Mouse (Mus musculus) heart, postnatal 0 days (tissue): ENCODE results near the gene Bmx. TPM values are rescaled to one million over a fixed set of nuclear protein-coding genes. Genes with fewer than 3 reads are reported as not detected.
A peak's percentile ranks its signal among the peaks of the same experiment; 100 is the strongest.

ENCODE experiments used
- ATAC-seq: fragments of 200-750 bp; cut with Nextera tagmentation; 2 replicates; pipeline ENCODE4 v1.8.0; 2017; ENCODE audit warnings: low read depth, moderate number of reproducible peaks, moderate library complexity; ENCODE audit not compliant: insufficient read depth
- DNase-seq: peaks from one replicate; pipeline ENCODE4 v3.0.0-alpha.2; 2016; ENCODE audit warnings: low spot score
- H3K27ac ChIP-seq: fragments of 300-500 bp; sonication (generic); 2 replicates; pipeline ENCODE4 v1.5.1; 2014; ENCODE audit warnings: low read depth, mild to moderate bottlenecking
- H3K27me3 ChIP-seq: fragments of 300-500 bp; sonication (generic); 2 replicates; pipeline ENCODE4 v1.6.1; 2014; ENCODE audit warnings: low read length, mixed read lengths; ENCODE audit not compliant: control insufficient read depth, insufficient read depth
- H3K36me3 ChIP-seq: fragments of 300-500 bp; sonication (generic); replicated peaks from 2 replicates; pipeline ENCODE4 v1.6.1; 2014; ENCODE audit warnings: low read length, mixed read lengths; ENCODE audit not compliant: control insufficient read depth, insufficient read depth
- H3K4me1 ChIP-seq: fragments of 300-500 bp; sonication (generic); 2 replicates; pipeline ENCODE4 v1.6.1; 2014; ENCODE audit warnings: antibody characterized with exemption; ENCODE audit not compliant: control insufficient read depth, insufficient read depth
- H3K4me2 ChIP-seq: fragments of 300-500 bp; sonication (generic); 2 replicates; pipeline ENCODE4 v1.6.1; 2014; ENCODE audit warnings: low read depth, mild to moderate bottlenecking, low read length, moderate library complexity
- H3K4me3 ChIP-seq: fragments of 300-500 bp; sonication (generic); 2 replicates; pipeline ENCODE4 v1.5.1; 2014; ENCODE audit warnings: low read depth, low read length
- H3K9ac ChIP-seq: fragments of 300-500 bp; sonication (generic); replicated peaks from 2 replicates; pipeline ENCODE4 v1.6.1; 2014; ENCODE audit warnings: low read depth, low read length, mixed read lengths
- H3K9me3 ChIP-seq: fragments of 300-500 bp; sonication (generic); replicated peaks from 2 replicates; pipeline ENCODE4 v1.6.1; 2016; ENCODE audit warnings: low read length; ENCODE audit not compliant: control insufficient read depth
- CTCF ChIP-seq: IDR thresholded peaks from 2 replicates; pipeline ENCODE4 v1.5.1; 2016; ENCODE audit warnings: antibody characterized with exemption, control low read depth, low read depth
- EP300 ChIP-seq: IDR thresholded peaks from 2 replicates; pipeline ENCODE4 v1.6.1; 2016; ENCODE audit warnings: antibody characterized with exemption, low read depth
- whole genome bisulfite sequencing: fragments of 180-500 bp; shearing (Covaris S2); extraction: QIAGEN DNeasy Blood & Tissue Kit; methylation state at CpG from one replicate; pipeline ENCODE4 v1.1.7; 2014; 5-methylcytosine and 5-hydroxymethylcytosine counted together
- polyA plus RNA-seq: library from polyadenylated mRNA; unstranded; fragments of >200 nt; fragmentation: Nextera tagmentation; extraction: Ambion mirVana; gene quantifications from 2 replicates; pipeline ENCODE4 v1.2.1, GENCODE M21; 2015
- total RNA-seq: library from RNA; depleted of rRNA; stranded (reverse); fragments of >200 nt; gene quantifications from 2 replicates; pipeline ENCODE4 v1.2.3, GENCODE M21; 2014; ENCODE audit warnings: low replicate concordance; rRNA removed

Gene Bmx
- 1.8 and 7.7 TPM in 2 replicates for total RNA-seq
- 3.7 and 4.0 TPM in 2 replicates for polyA plus RNA-seq

DNA sequence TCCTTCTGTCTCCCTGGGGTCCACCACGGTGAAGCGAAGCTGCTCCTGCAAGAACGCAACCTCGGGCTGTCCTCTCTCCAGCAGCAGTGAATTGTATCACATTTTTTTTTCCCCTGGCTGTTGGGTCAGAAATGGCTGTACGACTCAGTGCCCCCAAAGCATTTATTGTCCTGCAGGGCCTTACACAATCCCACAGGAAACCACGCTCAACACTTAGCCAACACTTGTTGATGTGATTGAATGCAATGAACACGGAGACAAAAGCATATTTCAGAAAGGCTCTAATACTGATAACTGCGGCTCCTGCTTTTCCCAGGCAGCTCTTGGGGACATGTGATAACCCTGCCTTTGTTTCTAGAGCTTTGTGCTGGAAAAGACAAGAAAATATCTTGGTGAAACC is at the start of gene Bmx:
TSS of gene Bmx (minus strand) at position 137 of the 400 bp plus-strand sequence.
- TF ChIP-seq EP300 (no peak), CTCF (no peak)
- peak within 1 kb of the TSS; percentile 40; the same call in 1 of the 2 replicates for H3K4me2 ChIP-seq
- peak; percentile 19 for DNase-seq
- H3K27me3 ChIP-seq: no peaks in the 10 kb centered on the region
- ATAC-seq: peak; percentile 11; the same call in 1 of the 2 replicates
- H3K9me3 ChIP-seq: no peaks in the 10 kb centered on the region
- no peaks in the 10 kb centered on the region for H3K4me1 ChIP-seq
- H3K9ac ChIP-seq: no peak within 1 kb of the TSS
- peak within 1 kb of the TSS; percentile 55 for H3K27ac ChIP-seq
- H3K4me3 ChIP-seq: peak within 1 kb of the TSS; percentile 7; the same call in 1 of the 2 replicates
- whole genome bisulfite sequencing: 33% methylated on average over 8 of the region's 8 CpGs
- H3K36me3 ChIP-seq: no peaks in the 10 kb centered on the region

DNA sequence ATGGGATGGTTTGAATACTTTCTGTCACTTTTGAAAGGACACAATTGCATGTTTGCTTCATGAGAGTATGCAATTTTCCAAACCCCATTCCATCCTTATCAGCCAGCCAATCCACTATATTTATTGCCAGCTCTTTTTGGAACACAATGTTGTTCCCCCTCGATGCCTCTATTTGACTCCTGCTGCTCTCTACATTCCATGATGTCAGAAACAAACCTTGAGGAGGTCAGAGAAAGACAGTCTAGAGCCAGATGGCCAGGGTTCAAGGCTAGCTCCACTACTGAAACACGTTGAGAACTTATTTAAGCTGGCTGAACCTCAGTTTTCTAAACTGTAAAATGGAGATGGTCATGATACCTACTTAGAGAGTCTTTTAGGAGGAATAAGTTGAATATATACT is 48.3 kb upstream of the Bmx start:
- no peak overlapping the region for H3K4me3 ChIP-seq
- DNase-seq (no peak), ATAC-seq (no peak)
- no peak overlapping the region for H3K9ac ChIP-seq
- H3K36me3 ChIP-seq: no peaks in the 10 kb centered on the region
- no peak overlapping the region for H3K27ac ChIP-seq
- TF ChIP-seq CTCF (no peak), EP300 (no peak)
- H3K4me1 ChIP-seq: no peaks in the 10 kb centered on the region
- H3K9me3 ChIP-seq: no peaks in the 10 kb centered on the region
- 46% methylated on average over 2 of the region's 2 CpGs for WGBS
- H3K4me2 ChIP-seq: no peak overlapping the region
- no peaks in the 10 kb centered on the region for H3K27me3 ChIP-seq

DNA sequence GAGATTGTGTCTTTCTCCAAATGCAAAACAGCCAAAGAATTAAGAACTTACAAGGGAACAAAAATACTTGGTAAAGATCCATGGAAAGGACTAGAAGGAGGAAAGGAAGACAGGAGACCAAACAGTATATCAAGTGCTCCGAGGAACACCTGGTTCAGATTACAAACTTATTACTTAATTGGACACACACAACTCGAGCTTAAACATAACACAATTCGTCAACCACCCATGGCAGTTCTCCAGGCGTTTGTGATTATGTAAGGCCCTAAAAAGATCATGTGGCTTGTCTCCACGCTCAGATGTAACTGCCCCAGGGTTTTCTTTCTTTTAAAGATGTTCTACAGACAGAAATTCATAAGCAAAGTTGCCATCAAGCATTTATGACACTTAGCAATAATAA is 33.2 kb upstream of the Bmx start:
- WGBS: 56% methylated on average over 5 of the region's 5 CpGs
- Histone ChIP-seq H3K9ac (no peak overlapping the region), H3K27ac (no peak overlapping the region), H3K36me3 (no peaks in the 10 kb centered on the region), H3K4me1 (no peaks in the 10 kb centered on the region), H3K4me2 (no peak overlapping the region), H3K27me3 (no peaks in the 10 kb centered on the region), H3K9me3 (no peaks in the 10 kb centered on the region), H3K4me3 (no peak overlapping the region)
- ATAC-seq (no peak), DNase-seq (no peak)
- TF ChIP-seq EP300: no peak
- no peak for TF ChIP-seq CTCF

DNA sequence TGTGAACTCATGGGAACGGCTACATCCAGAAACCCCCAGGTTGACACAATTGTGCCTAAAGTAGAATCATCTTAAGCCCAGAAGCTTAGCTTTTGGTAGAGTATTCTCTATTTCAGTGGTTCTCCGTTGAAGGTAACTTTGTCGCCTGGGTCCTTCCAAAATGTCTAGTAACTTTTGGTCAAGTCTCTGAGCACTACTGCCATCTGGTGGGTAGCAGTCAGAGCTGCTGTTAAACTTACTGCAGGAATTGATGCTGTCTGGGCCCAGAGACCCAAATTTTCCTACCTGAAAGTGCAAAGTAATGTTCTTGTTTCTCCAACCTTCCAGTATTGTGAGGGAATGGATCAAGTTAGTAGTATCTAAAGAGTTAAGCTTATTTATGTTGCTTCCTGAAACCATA is 29.1 kb upstream of the Bmx start:
- 50% methylated on average over 3 of the region's 3 CpGs for WGBS
- no peak for ATAC-seq
- no peak overlapping the region for H3K9ac ChIP-seq
- H3K27ac ChIP-seq: no peak overlapping the region
- no peaks in the 10 kb centered on the region for H3K4me1 ChIP-seq
- H3K4me3 ChIP-seq: no peak overlapping the region
- no peaks in the 10 kb centered on the region for H3K36me3 ChIP-seq
- H3K9me3 ChIP-seq: no peaks in the 10 kb centered on the region
- no peak overlapping the region for H3K4me2 ChIP-seq
- no peak for DNase-seq
- H3K27me3 ChIP-seq: no peaks in the 10 kb centered on the region
- TF ChIP-seq CTCF: peak; percentile 47
- TF ChIP-seq EP300: no peak

DNA sequence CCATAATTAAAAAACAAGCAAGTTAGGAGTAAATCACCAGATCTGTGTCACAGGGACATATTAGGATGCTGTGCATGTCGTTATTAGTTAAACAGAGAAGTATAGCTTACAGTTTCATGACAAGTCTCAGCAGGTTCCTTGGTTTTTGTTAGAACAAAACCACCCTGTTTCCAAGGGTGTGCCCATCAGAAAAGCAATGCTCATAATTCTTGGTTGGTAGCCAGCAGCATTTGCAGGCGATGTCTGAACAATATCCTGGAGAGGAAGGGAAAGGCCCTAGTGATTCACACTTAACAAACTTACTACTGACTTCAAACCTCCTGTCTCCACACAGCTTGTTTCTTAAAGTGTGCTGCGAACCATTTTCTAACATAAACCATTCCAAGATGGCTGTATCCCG is 25.8 kb upstream of the Bmx start:
- Histone ChIP-seq H3K9me3 (no peaks in the 10 kb centered on the region), H3K27ac (no peak overlapping the region), H3K4me3 (no peak overlapping the region), H3K4me1 (no peaks in the 10 kb centered on the region), H3K9ac (no peak overlapping the region), H3K27me3 (no peaks in the 10 kb centered on the region), H3K36me3 (no peaks in the 10 kb centered on the region), H3K4me2 (no peak overlapping the region)
- ATAC-seq (no peak), DNase-seq (no peak)
- no peak for TF ChIP-seq EP300
- no peak for TF ChIP-seq CTCF
- 69% methylated on average over 4 of the region's 4 CpGs for WGBS
